ENCODE assay signal across 8 mouse cellular contexts in genomic region chr7:127746494-127747491, GRCm38 (mm10). TPM values are rescaled to one million over a fixed set of nuclear protein-coding genes. Genes with fewer than 3 reads are reported as not detected.
DNase-seq lines count a peak whose midpoint lies in the region; ATAC-seq and TF ChIP-seq lines count a peak whose summit lies in the region.

No protein-coding gene starts in this region.

- no peak overlapping the region for H3K27ac ChIP-seq in embryonic fibroblast, embryonic 13.5 days (ENCODE audit: insufficient read depth, low read length)
- H3K27ac ChIP-seq in intestine, embryonic 14.5 days (ENCODE audit: low read depth) = peak overlapping the region; percentile 83
- peak overlapping the region; percentile 19; the same call in 1 of the 2 replicates for H3K27ac ChIP-seq in testis, adult 2 months (ENCODE audit: control insufficient read depth, insufficient read depth, low read depth, low read length)

- H3K27me3 ChIP-seq in intestine, embryonic 14.5 days (replicated peaks; ENCODE audit: control insufficient read depth, insufficient read depth, low read length) = no peaks in the 10 kb centered on the region
- H3K27me3 ChIP-seq in testis, adult 2 months (ENCODE audit: control insufficient read depth, insufficient read depth, low read length) = no peaks in the 10 kb centered on the region

- peak; percentile 63 for DNase-seq in left cerebral cortex, postnatal 4 days
- no peak for DNase-seq in left cerebral cortex, postnatal 25 days (ENCODE audit: low spot score in 2 of 2)
- DNase-seq in adrenal gland, adult 8-10 months = peak; percentile 41
- peak; percentile 76 for DNase-seq in intestine, embryonic 14.5 days (ENCODE audit: low spot score)
- DNase-seq in lung, postnatal 10 days = peak; percentile 51
- no peak for DNase-seq in urinary bladder, postnatal 25 days (ENCODE audit: low spot score)

- H3K9me3 ChIP-seq in intestine, embryonic 14.5 days (ENCODE audit: control insufficient read depth, low read length) = no peaks in the 10 kb centered on the region

- TF ChIP-seq POLR2A in embryonic fibroblast, embryonic 13.5 days (IDR thresholded peaks at IDR 0.05; ENCODE audit: low read depth, low read length) = 0 out of 2 replicates have a peak, but pooled peaks have one; percentile 29
- no peak for TF ChIP-seq POLR2A in testis, adult 2 months (IDR thresholded peaks at IDR 0.05; ENCODE audit: control insufficient read depth, low read depth, low read length)

- peak overlapping the region; percentile 89 for H3K4me2 ChIP-seq in intestine, embryonic 14.5 days (ENCODE audit: low read length)

- H3K36me3 ChIP-seq in intestine, embryonic 14.5 days (ENCODE audit: control insufficient read depth, insufficient read depth, low read length) = peaks cover 36% of the 10 kb centered on the region
- H3K36me3 ChIP-seq in testis, adult 2 months (ENCODE audit: control insufficient read depth, insufficient read depth, low read length) = peaks cover 2% of the 10 kb centered on the region; the same call in 1 of the 2 replicates

- WGBS in intestine, embryonic 14.5 days = under 1% methylated on average over 26 of the region's 62 CpGs

- intact Hi-C loops in left cerebral cortex, postnatal 4 days (cut with DNase I) = loop anchor here (10.0 kb wide), 1 partner anchor 72 kb away; no protein-coding TSS in a partner anchor
- intact Hi-C loops in left cerebral cortex, postnatal 25 days (cut with DNase I) = no loop called here

- peak; percentile 17 for ATAC-seq in intestine, embryonic 14.5 days (replicated peaks; ENCODE audit: low FRiP score, low TSS enrichment, low read depth)

- H3K9ac ChIP-seq in intestine, embryonic 14.5 days (ENCODE audit: low read length) = peak overlapping the region; percentile 82

- no peak for TF ChIP-seq CTCF in embryonic fibroblast, embryonic 13.5 days (IDR thresholded peaks at IDR 0.05; ENCODE audit: borderline replicate concordance, insufficient read depth, low read length)
- TF ChIP-seq CTCF in testis, adult 2 months (IDR thresholded peaks at IDR 0.05; ENCODE audit: control insufficient read depth, insufficient read depth, insufficient replicate concordance, low read depth, low read length) = no peak

- H3K4me1 ChIP-seq in embryonic fibroblast, embryonic 13.5 days (ENCODE audit: control insufficient read depth, insufficient read depth, low read length) = 0 out of 2 replicates have a peak, but pooled peaks cover 2% of the 10 kb centered on the region
- peaks cover 12% of the 10 kb centered on the region for H3K4me1 ChIP-seq in intestine, embryonic 14.5 days (replicated peaks; ENCODE audit: control insufficient read depth, insufficient read depth, low read length)
- peaks cover 4% of the 10 kb centered on the region; the same call in 1 of the 2 replicates for H3K4me1 ChIP-seq in testis, adult 2 months (ENCODE audit: control insufficient read depth, insufficient read depth, low read length)

- H3K4me3 ChIP-seq in embryonic fibroblast, embryonic 13.5 days (ENCODE audit: insufficient read depth, low read length) = peak overlapping the region; percentile 56
- peak overlapping the region; percentile 71 for H3K4me3 ChIP-seq in intestine, embryonic 14.5 days (ENCODE audit: low read depth, low read length)
- peak overlapping the region; percentile 81 for H3K4me3 ChIP-seq in testis, adult 2 months (ENCODE audit: control insufficient read depth, low read depth, low read length)

RNA-seq across cellular contexts. Expression of gene Fbxl19, which starts 2.5 kb away (rescaled TPM):
- 100 to 1,000 TPM; 143 to 148 TPM for total RNA-seq in left cerebral cortex, postnatal 4 days (2021)
- 10 to 100 TPM; 81.3 to 88.2 TPM for total RNA-seq in left cerebral cortex, postnatal 25 days (2021)
- total RNA-seq in adrenal gland, adult 8-10 months (2022) = 10 to 100 TPM; 13.5 to 18.6 (median 16.5) TPM
- polyA plus RNA-seq in embryonic fibroblast, embryonic 13.5 days (2011; ENCODE audit: insufficient read length, low read depth, missing spikeins) = 16.0 and 17.8 TPM in 2 replicates
- polyA plus RNA-seq in intestine, embryonic 14.5 days (2014; fragmentation: Nextera tagmentation; extraction: Ambion mirVana) = 3.3 and 4.2 TPM in 2 replicates
- polyA plus RNA-seq in testis, adult 2 months (2012; rRNA removed) = 36.9 and 37.2 TPM in 2 replicates

RNA-seq across cellular contexts. Expression of gene Ctf2, which starts 14.8 kb away (rescaled TPM):
- total RNA-seq in left cerebral cortex, postnatal 4 days (2021) = not detected
- not detected for total RNA-seq in left cerebral cortex, postnatal 25 days (2021)
- not detected for total RNA-seq in adrenal gland, adult 8-10 months (2022)
- polyA plus RNA-seq in embryonic fibroblast, embryonic 13.5 days (2011; ENCODE audit: insufficient read length, low read depth, missing spikeins) = not detected in 2 replicates
- 0.27 and 0.30 TPM in 2 replicates for polyA plus RNA-seq in intestine, embryonic 14.5 days (2014; fragmentation: Nextera tagmentation; extraction: Ambion mirVana)
- polyA plus RNA-seq in testis, adult 2 months (2012; rRNA removed) = 0.07 TPM in 1 of 2 replicates, not detected in the other

RNA-seq across cellular contexts. Expression of gene Orai3, which starts 22.8 kb away (rescaled TPM):
- total RNA-seq in left cerebral cortex, postnatal 4 days (2021) = 10 to 100 TPM; 14.2 to 15.1 TPM
- 10 to 100 TPM; 23.1 to 23.7 TPM for total RNA-seq in left cerebral cortex, postnatal 25 days (2021)
- 10 to 100 TPM; 30.1 to 37.2 (median 35.0) TPM for total RNA-seq in adrenal gland, adult 8-10 months (2022)
- polyA plus RNA-seq in embryonic fibroblast, embryonic 13.5 days (2011; ENCODE audit: insufficient read length, low read depth, missing spikeins) = 19.8 and 23.3 TPM in 2 replicates
- polyA plus RNA-seq in intestine, embryonic 14.5 days (2014; fragmentation: Nextera tagmentation; extraction: Ambion mirVana) = 17.1 and 21.9 TPM in 2 replicates
- polyA plus RNA-seq in testis, adult 2 months (2012; rRNA removed) = 13.8 and 13.9 TPM in 2 replicates

RNA-seq across cellular contexts. Expression of gene Setd1a, which starts 29.7 kb away (rescaled TPM):
- total RNA-seq in left cerebral cortex, postnatal 4 days (2021) = 10 to 100 TPM; 46.2 to 47.4 TPM
- total RNA-seq in left cerebral cortex, postnatal 25 days (2021) = 10 to 100 TPM; 42.3 to 43.4 TPM
- 10 to 100 TPM; 39.6 to 54.6 (median 45.7) TPM for total RNA-seq in adrenal gland, adult 8-10 months (2022)
- 29.3 and 33.8 TPM in 2 replicates for polyA plus RNA-seq in embryonic fibroblast, embryonic 13.5 days (2011; ENCODE audit: insufficient read length, low read depth, missing spikeins)
- 25.0 and 25.6 TPM in 2 replicates for polyA plus RNA-seq in intestine, embryonic 14.5 days (2014; fragmentation: Nextera tagmentation; extraction: Ambion mirVana)
- 15.9 and 18.2 TPM in 2 replicates for polyA plus RNA-seq in testis, adult 2 months (2012; rRNA removed)

RNA-seq across cellular contexts. Expression of gene Ctf1, which starts 34.3 kb away (rescaled TPM):
- 1 to 10 TPM; 5.3 to 6.5 TPM for total RNA-seq in left cerebral cortex, postnatal 4 days (2021)
- 1 to 10 TPM; 2.6 to 3.4 TPM for total RNA-seq in left cerebral cortex, postnatal 25 days (2021)
- 1 to 10 TPM; 2.2 to 4.5 (median 2.7) TPM for total RNA-seq in adrenal gland, adult 8-10 months (2022)
- polyA plus RNA-seq in embryonic fibroblast, embryonic 13.5 days (2011; ENCODE audit: insufficient read length, low read depth, missing spikeins) = 14.9 and 27.8 TPM in 2 replicates
- polyA plus RNA-seq in intestine, embryonic 14.5 days (2014; fragmentation: Nextera tagmentation; extraction: Ambion mirVana) = 13.6 and 14.0 TPM in 2 replicates
- 4.7 and 5.1 TPM in 2 replicates for polyA plus RNA-seq in testis, adult 2 months (2012; rRNA removed)

Comparison
In these comparisons a context has a peak if more than half of its experiments do, and no peak if none do; other contexts are left out.
1. DNase-seq: peak in left cerebral cortex, postnatal 4 days (single experiment), adrenal gland, adult 8-10 months (single experiment), intestine, embryonic 14.5 days (single experiment) and lung, postnatal 10 days (single experiment); none in left cerebral cortex, postnatal 25 days (0 of 2) and urinary bladder, postnatal 25 days (single experiment).
2. RNA of gene Fbxl19, which starts 2.5 kb away (total RNA-seq): 143 to 148 TPM in left cerebral cortex, postnatal 4 days and 81.3 to 88.2 TPM in left cerebral cortex, postnatal 25 days; 13.5 to 18.6 TPM in adrenal gland, adult 8-10 months; every median in the first group is over 4 times any median in the second.
3. Peak in every context shown above with its lines, with median percentiles within 50 percentile points of each other: H3K4me3 ChIP-seq.